Mouse (Mus musculus) retina, adult 2 months (tissue): ENCODE measurements around the gene Ndufs7.
"Not testable (repeated sequence)": the region's sequence is repeated elsewhere in the genome, so short reads cannot be mapped to it uniquely, and the experiment has no call there.

Experiments used
- DNase-seq: peaks from one replicate; pipeline ENCODE4 v3.0.0-alpha.2; 2012; ENCODE audit warnings: low read depth, low spot score

Gene Ndufs7

GRCm38 (mm10) chr10:80242088-80242487 lies 6.8 kb upstream of the Ndufs7 start:
- DNase-seq: peak; percentile 59

GRCm38 (mm10) chr10:80242607-80243006 lies 6.3 kb upstream of the Ndufs7 start:
- no peak for DNase-seq

GRCm38 (mm10) chr10:80244791-80245399 lies 4.0 kb upstream of the Ndufs7 start:
- no peak for DNase-seq

- peak; percentile 70 for DNase-seq
Measured at GRCm38 (mm10) chr10:80245600-80245999, 3.3 kb upstream of the Ndufs7 start.

- no peak for DNase-seq
Measured at GRCm38 (mm10) chr10:80247849-80248248, 1.1 kb upstream of the Ndufs7 start.

GRCm38 (mm10) chr10:80248437-80248836 lies 484 bp upstream of the Ndufs7 start:
- not testable (repeated sequence) for DNase-seq

GRCm38 (mm10) chr10:80250059-80250458 lies 1.1 kb downstream of the Ndufs7 start:
- no peak for DNase-seq

GRCm38 (mm10) chr10:80250573-80250972 lies 1.7 kb downstream of the Ndufs7 start:
- DNase-seq: no peak

GRCm38 (mm10) chr10:80252011-80252410 lies 3.1 kb downstream of the Ndufs7 start:
- no peak for DNase-seq

- no peak for DNase-seq
Measured at GRCm38 (mm10) chr10:80252493-80253274, 3.8 kb downstream of the Ndufs7 start.

GRCm38 (mm10) chr10:80253551-80253950 lies 4.6 kb downstream of the Ndufs7 start:
- DNase-seq: no peak

- DNase-seq: no peak
Measured at GRCm38 (mm10) chr10:80254331-80255297, 5.7 kb downstream of the Ndufs7 start.

- DNase-seq: no peak
Measured at GRCm38 (mm10) chr10:80255881-80256535, 7.1 kb downstream of the Ndufs7 start.

GRCm38 (mm10) chr10:80257936-80258335 lies 9.0 kb downstream of the Ndufs7 start:
- DNase-seq: no peak

- no peak for DNase-seq
Measured at GRCm38 (mm10) chr10:80258752-80259462, 10.0 kb downstream of the Ndufs7 start.

- DNase-seq: no peak
Measured at GRCm38 (mm10) chr10:80259463-80259805, 10.5 kb downstream of the Ndufs7 start.

GRCm38 (mm10) chr10:80259861-80260641 lies 11.1 kb downstream of the Ndufs7 start:
- no peak for DNase-seq

- DNase-seq: peak; percentile 81
Measured at GRCm38 (mm10) chr10:80260642-80261584, 12.0 kb downstream of the Ndufs7 start, which contains the start of the genes Gamt and Dazap1. Gamt (minus strand) TSS chr10:80261012. Dazap1 (plus strand) TSS chr10:80261486.

GRCm38 (mm10) chr10:80261585-80261968 lies 12.7 kb downstream of the Ndufs7 start:
- no peak for DNase-seq
